Mouse (Mus musculus): Measurements from ENCODE around the gene Fgf8.
A peak's percentile ranks its signal among the peaks of the same experiment; 100 is the strongest.

Gene Fgf8

GRCm38 (mm10) chr19:45748691-45749242, 6.1 kb upstream of the Fgf8 start:
- DNase-seq (ENCODE audit: inconsistent ontology term): peak; percentile 24

- DNase-seq (ENCODE audit: inconsistent ontology term): no peak
These were observed 5.5 kb upstream of the Fgf8 start for GRCm38 (mm10) chr19:45748206-45748605.

GRCm38 (mm10) chr19:45747028-45747867, 4.5 kb upstream of the Fgf8 start:
- peak; percentile 92 for DNase-seq (ENCODE audit: inconsistent ontology term)

- peak; percentile 63 for DNase-seq (ENCODE audit: inconsistent ontology term)
These were observed 3.7 kb upstream of the Fgf8 start for GRCm38 (mm10) chr19:45746153-45747020.

- DNase-seq (ENCODE audit: inconsistent ontology term): no peak
These were observed 2.8 kb upstream of the Fgf8 start for GRCm38 (mm10) chr19:45745344-45746152.

GRCm38 (mm10) chr19:45743619-45744018, 904 bp upstream of the Fgf8 start:
- DNase-seq (ENCODE audit: inconsistent ontology term): no peak

GRCm38 (mm10) chr19:45742984-45743575, 365 bp upstream of the Fgf8 start:
- DNase-seq (ENCODE audit: inconsistent ontology term): no peak

GRCm38 (mm10) chr19:45741431-45742217, 1.1 kb downstream of the Fgf8 start:
- DNase-seq (ENCODE audit: inconsistent ontology term): no peak

- no peak for DNase-seq (ENCODE audit: inconsistent ontology term)
These were observed 1.9 kb downstream of the Fgf8 start for GRCm38 (mm10) chr19:45740817-45741216.

- no peak for DNase-seq (ENCODE audit: inconsistent ontology term)
These were observed 2.5 kb downstream of the Fgf8 start for GRCm38 (mm10) chr19:45740233-45740632.

GRCm38 (mm10) chr19:45738521-45738920, 4.2 kb downstream of the Fgf8 start:
- no peak for DNase-seq (ENCODE audit: inconsistent ontology term)

GRCm38 (mm10) chr19:45737846-45738484, 4.8 kb downstream of the Fgf8 start:
- no peak for DNase-seq (ENCODE audit: inconsistent ontology term)

- no peak for DNase-seq (ENCODE audit: inconsistent ontology term)
These were observed 5.4 kb downstream of the Fgf8 start for GRCm38 (mm10) chr19:45737208-45737845.

GRCm38 (mm10) chr19:45736855-45737207, 5.9 kb downstream of the Fgf8 start:
- DNase-seq (ENCODE audit: inconsistent ontology term): peak; percentile 76

- no peak for DNase-seq (ENCODE audit: inconsistent ontology term)
These were observed 6.5 kb downstream of the Fgf8 start for GRCm38 (mm10) chr19:45736241-45736640.

- DNase-seq (ENCODE audit: inconsistent ontology term): no peak
These were observed 8.0 kb downstream of the Fgf8 start for GRCm38 (mm10) chr19:45734762-45735161.

- DNase-seq (ENCODE audit: inconsistent ontology term): no peak
These were observed 8.5 kb downstream of the Fgf8 start for GRCm38 (mm10) chr19:45734191-45734590.

- no peak for DNase-seq (ENCODE audit: inconsistent ontology term)
These were observed 9.2 kb downstream of the Fgf8 start for GRCm38 (mm10) chr19:45733564-45733963.

GRCm38 (mm10) chr19:45731658-45732057, 11.1 kb downstream of the Fgf8 start:
- no peak for DNase-seq (ENCODE audit: inconsistent ontology term)
